In genomic region chr13:58806397-58806892, GRCm38 (mm10) we compare ENCODE assay signal across 7 mouse cellular contexts. TPM values are rescaled to one million over a fixed set of nuclear protein-coding genes. Genes with fewer than 3 reads are reported as not detected.
DNase-seq lines count a peak whose midpoint lies in the region; ATAC-seq and TF ChIP-seq lines count a peak whose summit lies in the region.

TSS of gene Ntrk2 (plus strand) at chr13:58806569.

- no peaks in the 10 kb centered on the region for H3K36me3 ChIP-seq in heart, embryonic 10.5 days
- H3K36me3 ChIP-seq in limb, embryonic 11.5 days (ENCODE audit: control insufficient read depth, insufficient read depth, low read length), result no peaks in the 10 kb centered on the region
- H3K36me3 ChIP-seq in midbrain, embryonic 15.5 days (replicated peaks), result no peaks in the 10 kb centered on the region

- 0 out of 2 replicates have a peak, but pooled peaks have one; percentile 48 for ATAC-seq in limb, embryonic 11.5 days (ENCODE audit: insufficient number of reproducible peaks, low FRiP score, low TSS enrichment, low read depth)
- ATAC-seq in midbrain, embryonic 15.5 days (replicated peaks), result peak; percentile 83

- H3K27ac ChIP-seq in embryonic fibroblast, embryonic 13.5 days (ENCODE audit: insufficient read depth, low read length), result no peak within 1 kb of the TSS
- H3K27ac ChIP-seq in heart, embryonic 10.5 days, result peak within 1 kb of the TSS; percentile 16; the same call in 1 of the 2 replicates
- H3K27ac ChIP-seq in limb, embryonic 11.5 days (replicated peaks; ENCODE audit: low read depth, low read length), result no peak within 1 kb of the TSS
- H3K27ac ChIP-seq in midbrain, embryonic 15.5 days, result peak within 1 kb of the TSS; percentile 97

- DNase-seq in brain, embryonic 18.5 days (ENCODE audit: low read depth, low spot score), result peak; percentile 84
- peak; percentile 86 for DNase-seq in heart, embryonic 10.5 days (ENCODE audit: low spot score)
- DNase-seq in kidney, adult 9 months, result peak; percentile 42
- DNase-seq in limb, embryonic 11.5 days (ENCODE audit: low spot score), result peak; percentile 91
- DNase-seq in telencephalon, adult 2 months (ENCODE audit: low read depth, low spot score), result peak; percentile 91

- TF ChIP-seq POLR2A in embryonic fibroblast, embryonic 13.5 days (IDR thresholded peaks at IDR 0.05; ENCODE audit: low read depth, low read length), result no peak

- H3K4me1 ChIP-seq in embryonic fibroblast, embryonic 13.5 days (ENCODE audit: control insufficient read depth, insufficient read depth, low read length), result no peaks in the 10 kb centered on the region
- H3K4me1 ChIP-seq in heart, embryonic 10.5 days, result peaks cover 19% of the 10 kb centered on the region
- peaks cover 9% of the 10 kb centered on the region for H3K4me1 ChIP-seq in limb, embryonic 11.5 days (ENCODE audit: control insufficient read depth, insufficient read depth, low read length)
- H3K4me1 ChIP-seq in midbrain, embryonic 15.5 days, result peaks cover 26% of the 10 kb centered on the region

- H3K4me3 ChIP-seq in embryonic fibroblast, embryonic 13.5 days (ENCODE audit: insufficient read depth, low read length), result peak within 1 kb of the TSS; percentile 32
- H3K4me3 ChIP-seq in heart, embryonic 10.5 days, result peak within 1 kb of the TSS; percentile 72
- H3K4me3 ChIP-seq in limb, embryonic 11.5 days (ENCODE audit: low read depth, low read length), result peak within 1 kb of the TSS; percentile 59
- H3K4me3 ChIP-seq in midbrain, embryonic 15.5 days, result peak within 1 kb of the TSS; percentile 93

- no peaks in the 10 kb centered on the region for H3K9me3 ChIP-seq in heart, embryonic 10.5 days
- H3K9me3 ChIP-seq in limb, embryonic 11.5 days (ENCODE audit: control insufficient read depth, low read length), result no peaks in the 10 kb centered on the region
- H3K9me3 ChIP-seq in midbrain, embryonic 15.5 days, result no peaks in the 10 kb centered on the region

- WGBS in heart, embryonic 10.5 days, result under 1% methylated on average over 47 of the region's 47 CpGs
- WGBS in limb, embryonic 11.5 days, result under 1% methylated on average over 47 of the region's 47 CpGs
- WGBS in midbrain, embryonic 15.5 days, result under 1% methylated on average over 47 of the region's 47 CpGs

- peak within 1 kb of the TSS; percentile 99 for H3K4me2 ChIP-seq in limb, embryonic 11.5 days (ENCODE audit: low read depth, severe bottlenecking)
- H3K4me2 ChIP-seq in midbrain, embryonic 15.5 days, result peak within 1 kb of the TSS; percentile 82

- TF ChIP-seq CTCF in embryonic fibroblast, embryonic 13.5 days (IDR thresholded peaks at IDR 0.05; ENCODE audit: borderline replicate concordance, insufficient read depth, low read length), result peak; percentile 55

- H3K9ac ChIP-seq in limb, embryonic 11.5 days (ENCODE audit: low read length), result peak within 1 kb of the TSS; percentile 49; the same call in 1 of the 2 replicates
- H3K9ac ChIP-seq in midbrain, embryonic 15.5 days, result peak within 1 kb of the TSS; percentile 92

- peaks cover 66% of the 10 kb centered on the region for H3K27me3 ChIP-seq in heart, embryonic 10.5 days (ENCODE audit: insufficient read depth, poor library complexity, severe bottlenecking)
- peaks cover 40% of the 10 kb centered on the region for H3K27me3 ChIP-seq in limb, embryonic 11.5 days (ENCODE audit: control insufficient read depth, insufficient read depth, low read length)
- H3K27me3 ChIP-seq in midbrain, embryonic 15.5 days (replicated peaks), result peaks cover 4% of the 10 kb centered on the region; the same call in 1 of the 2 replicates

RNA-seq across cellular contexts. Expression of gene Ntrk2, which starts in this region (rescaled TPM):
- 0.30 and 1.4 TPM in 2 replicates for polyA plus RNA-seq in embryonic fibroblast, embryonic 13.5 days (2011; ENCODE audit: insufficient read length, low read depth, missing spikeins)
- polyA plus RNA-seq in heart, embryonic 10.5 days (2016; fragmentation: Nextera tagmentation; extraction: Ambion mirVana), result 1.4 and 5.6 TPM in 2 replicates
- 4.0 and 5.6 TPM in 2 replicates for polyA plus RNA-seq in limb, embryonic 11.5 days (2014; fragmentation: Nextera tagmentation; extraction: Ambion mirVana)
- polyA plus RNA-seq in midbrain, embryonic 15.5 days (2015; fragmentation: Nextera tagmentation; extraction: Ambion mirVana), result 121 and 126 TPM in 2 replicates

Comparison
In these comparisons a context has a peak if more than half of its experiments do, and no peak if none do; other contexts are left out.
1. RNA of gene Ntrk2 (polyA plus RNA-seq): 121 to 126 TPM in midbrain, embryonic 15.5 days; 1.4 to 5.6 TPM in heart, embryonic 10.5 days, 4.0 to 5.6 TPM in limb, embryonic 11.5 days and 0.30 to 1.4 TPM in embryonic fibroblast, embryonic 13.5 days; every median in the first group is over 10 times any median in the second.
2. H3K27ac ChIP-seq: peak in heart, embryonic 10.5 days (single experiment) and midbrain, embryonic 15.5 days (single experiment); none in embryonic fibroblast, embryonic 13.5 days (single experiment) and limb, embryonic 11.5 days (single experiment).
3. H3K4me3 ChIP-seq: peak in every context shown above with its lines; median percentile 93 in midbrain, embryonic 15.5 days; 72 in heart, embryonic 10.5 days; 59 in limb, embryonic 11.5 days; 32 in embryonic fibroblast, embryonic 13.5 days.
4. Peak in every context shown above with its lines, with median percentiles within 50 percentile points of each other: DNase-seq.